ENCODE assay signal across 13 mouse cellular contexts in genomic region chrX:36489506-36489905, GRCm38 (mm10). TPM values are rescaled to one million over a fixed set of nuclear protein-coding genes. Genes with fewer than 3 reads are reported as not detected.
A peak's percentile ranks its signal among the peaks of the same experiment; 100 is the strongest.
DNase-seq lines count a peak whose midpoint lies in the region; ATAC-seq and TF ChIP-seq lines count a peak whose summit lies in the region.
"Had no signal": no experiment of that assay in that cellular context is flagged by ENCODE, and none has a peak within 500 bp of the region (broad histone marks: within the 10 kb centered on the region; RNA-seq: fewer than 3 reads in every experiment).

No protein-coding gene starts in this region.

- no peak overlapping the region for H3K27ac ChIP-seq in hindbrain, postnatal 0 days
- no peak overlapping the region for H3K27ac ChIP-seq in hindbrain, embryonic 13.5 days
- no peak overlapping the region for H3K27ac ChIP-seq in neural tube, embryonic 15.5 days (replicated peaks)
- H3K27ac ChIP-seq: heart, embryonic 10.5 days had no signal

- H3K36me3 ChIP-seq in hindbrain, postnatal 0 days (ENCODE audit: insufficient read depth, low read length) = no peaks in the 10 kb centered on the region
- no peaks in the 10 kb centered on the region for H3K36me3 ChIP-seq in hindbrain, embryonic 13.5 days
- H3K36me3 ChIP-seq in neural tube, embryonic 15.5 days = no peaks in the 10 kb centered on the region
- H3K36me3 ChIP-seq: heart, embryonic 10.5 days had no signal

- TF ChIP-seq CTCF in hindbrain, postnatal 0 days (IDR thresholded peaks at IDR 0.05; ENCODE audit: low read depth) = peak; percentile 67

- no peaks in the 10 kb centered on the region for H3K4me1 ChIP-seq in hindbrain, postnatal 0 days (ENCODE audit: insufficient read depth, low read length)
- no peaks in the 10 kb centered on the region for H3K4me1 ChIP-seq in hindbrain, embryonic 13.5 days (replicated peaks)
- H3K4me1 ChIP-seq in neural tube, embryonic 15.5 days = no peaks in the 10 kb centered on the region
- H3K4me1 ChIP-seq: heart, embryonic 10.5 days had no signal

- H3K27me3 ChIP-seq in hindbrain, postnatal 0 days (ENCODE audit: insufficient read depth, low read length) = no peaks in the 10 kb centered on the region
- H3K27me3 ChIP-seq in hindbrain, embryonic 13.5 days = no peaks in the 10 kb centered on the region
- no peaks in the 10 kb centered on the region for H3K27me3 ChIP-seq in neural tube, embryonic 15.5 days (replicated peaks)

- no peak overlapping the region for H3K4me3 ChIP-seq in hindbrain, postnatal 0 days (ENCODE audit: low read length)
- no peak overlapping the region for H3K4me3 ChIP-seq in hindbrain, embryonic 13.5 days
- H3K4me3 ChIP-seq in neural tube, embryonic 15.5 days (replicated peaks) = no peak overlapping the region
- H3K4me3 ChIP-seq: heart, embryonic 10.5 days had no signal

- no peak overlapping the region for H3K4me2 ChIP-seq in hindbrain, postnatal 0 days (ENCODE audit: low read depth, low read length)
- no peak overlapping the region for H3K4me2 ChIP-seq in hindbrain, embryonic 13.5 days
- no peak overlapping the region for H3K4me2 ChIP-seq in neural tube, embryonic 15.5 days

- WGBS in hindbrain, postnatal 0 days = 29% methylated on average over 3 of the region's 3 CpGs
- 34% methylated on average over 3 of the region's 3 CpGs for WGBS in hindbrain, embryonic 13.5 days
- 26% methylated on average over 3 of the region's 3 CpGs for WGBS in neural tube, embryonic 15.5 days

- ATAC-seq in hindbrain, postnatal 0 days = peak; percentile 47; the same call in 1 of the 2 replicates
- ATAC-seq in hindbrain, embryonic 13.5 days (ENCODE audit: low FRiP score) = no peak
- ATAC-seq in neural tube, embryonic 15.5 days (ENCODE audit: low FRiP score) = 0 out of 2 replicates have a peak, but pooled peaks have one; percentile 24

- no peaks in the 10 kb centered on the region for H3K9me3 ChIP-seq in hindbrain, postnatal 0 days (ENCODE audit: low read length)
- H3K9me3 ChIP-seq in hindbrain, embryonic 13.5 days = no peaks in the 10 kb centered on the region
- no peaks in the 10 kb centered on the region for H3K9me3 ChIP-seq in neural tube, embryonic 15.5 days (replicated peaks)
- H3K9me3 ChIP-seq: heart, embryonic 10.5 days had no signal

- DNase-seq in hindbrain, postnatal 0 days (ENCODE audit: low spot score) = peak; percentile 47
- DNase-seq in neural tube, embryonic 10.5 days (ENCODE audit: extremely low spot score, low spot score) = no peak
- DNase-seq in brain, embryonic 18.5 days (ENCODE audit: low read depth, low spot score) = peak; percentile 4
- DNase-seq in right cerebral cortex, postnatal 25 days = no peak
- no peak for DNase-seq in layer of hippocampus, postnatal 14 days (ENCODE audit: low spot score in 2 of 2)
- DNase-seq in layer of hippocampus, adult 9-10 months (ENCODE audit: low spot score) = no peak
- DNase-seq: kidney, adult 8-10 months; left cerebral cortex, postnatal 4 days; right cerebral cortex, postnatal 14 days; thymus, postnatal 14 days had no signal

- H3K9ac ChIP-seq in hindbrain, postnatal 0 days (replicated peaks; ENCODE audit: low read length) = no peak overlapping the region
- no peak overlapping the region for H3K9ac ChIP-seq in hindbrain, embryonic 13.5 days
- no peak overlapping the region for H3K9ac ChIP-seq in neural tube, embryonic 15.5 days (replicated peaks)

RNA-seq across cellular contexts. Expression of gene Gm14569, which starts 2.1 kb away (rescaled TPM):
- total RNA-seq in hindbrain, postnatal 0 days (2014; rRNA removed) = 1.9 TPM in 1 of 2 replicates, not detected in the other
- not detected in 2 replicates for polyA plus RNA-seq in hindbrain, postnatal 0 days (2015; fragmentation: Nextera tagmentation; extraction: Ambion mirVana)
- not detected in 2 replicates for polyA plus RNA-seq in hindbrain, embryonic 13.5 days (2015; fragmentation: Nextera tagmentation; extraction: Ambion mirVana)
- polyA plus RNA-seq in neural tube, embryonic 15.5 days (2015; fragmentation: Nextera tagmentation; extraction: Ambion mirVana) = not detected in 2 replicates
- total RNA-seq in layer of hippocampus, postnatal 14 days (2021) = 1 to 10 TPM; 4.8 to 5.8 TPM
- total RNA-seq: left cerebral cortex, postnatal 4 days had no signal
- polyA plus RNA-seq: heart, embryonic 10.5 days had no signal

Comparison
In these comparisons a context has a peak if more than half of its experiments do, and no peak if none do; other contexts are left out.
1. DNase-seq: peak in hindbrain, postnatal 0 days (single experiment) and brain, embryonic 18.5 days (single experiment); none in neural tube, embryonic 10.5 days (single experiment), right cerebral cortex, postnatal 25 days (single experiment), layer of hippocampus, postnatal 14 days (0 of 2) and layer of hippocampus, adult 9-10 months (single experiment).